Mouse (Mus musculus): ENCODE results near the gene Ano9. TPM values are rescaled to one million over a fixed set of nuclear protein-coding genes. Genes with fewer than 3 reads are reported as not detected.

Gene Ano9
- polyA plus RNA-seq, 2 experiments, result 0.27 to 0.30 TPM

DNA sequence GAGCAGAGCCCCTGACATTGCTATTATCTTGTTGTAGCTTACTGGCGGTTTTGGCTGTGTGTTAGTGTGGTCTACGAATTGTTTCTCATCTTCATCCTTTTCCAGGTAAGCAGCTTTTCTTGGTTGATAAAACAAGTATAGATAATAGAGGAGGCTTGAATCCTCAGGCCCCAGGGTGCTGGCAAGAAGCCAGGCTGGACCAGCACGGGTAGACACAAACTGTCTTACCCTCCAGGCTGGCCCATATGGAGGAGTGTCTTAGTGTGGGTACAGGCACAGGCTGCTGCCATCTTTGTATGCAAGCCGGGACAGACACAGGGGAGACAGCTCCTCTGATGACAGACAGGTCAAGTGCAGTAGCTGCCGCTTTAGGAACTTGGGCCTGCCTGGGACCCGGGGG is 29.4 kb upstream of the Ano9 start:
- H3K9ac ChIP-seq (replicated peaks), result peak overlapping the region; percentile 29; the same call in 1 of the 2 replicates

DNA sequence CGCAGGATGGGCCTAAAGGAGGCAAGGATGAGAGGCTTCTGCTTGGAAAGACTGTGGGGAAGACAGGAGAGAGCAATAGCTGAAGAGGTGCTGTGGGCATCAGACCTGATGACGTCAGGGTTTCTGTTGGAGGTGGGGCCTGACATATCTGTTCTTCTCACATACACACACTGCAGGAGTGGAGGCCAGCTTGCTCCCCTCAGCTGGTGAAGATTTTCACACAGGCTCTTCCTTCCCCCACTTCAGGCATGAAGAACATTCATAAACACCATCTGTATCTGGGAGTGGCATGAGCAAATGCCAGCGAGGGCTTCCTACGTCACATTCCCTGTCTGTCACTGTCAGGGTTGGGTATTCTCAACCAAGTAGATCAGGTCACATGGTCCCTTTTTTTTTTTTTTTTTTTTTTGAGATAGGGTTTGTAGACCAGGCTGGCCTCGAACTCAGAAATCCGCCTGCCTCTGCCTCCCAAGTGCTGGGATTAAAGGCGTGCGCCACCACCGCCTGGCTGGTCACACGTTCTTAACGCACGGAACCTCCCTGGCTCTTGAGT is 28.5 kb upstream of the Ano9 start:
- 71% methylated on average over 12 of the region's 12 CpGs for WGBS (ENCODE audit: insufficient replicate concordance)
- no peaks in the 10 kb centered on the region for H3K9me3 ChIP-seq (ENCODE audit: control insufficient read depth, low read length)
- peak overlapping the region; percentile 45 for H3K9ac ChIP-seq (replicated peaks)
- peaks cover 99% of the 10 kb centered on the region for H3K36me3 ChIP-seq (replicated peaks; ENCODE audit: control insufficient read depth, insufficient read depth, low read depth)
- H3K4me2 ChIP-seq (ENCODE audit: low read depth), result peak overlapping the region; percentile 49
- TF ChIP-seq EP300 (IDR thresholded peaks at IDR 0.05; ENCODE audit: low read depth), result no peak; the same call in 1 of the 2 replicates
- no peak for TF ChIP-seq CTCF (IDR thresholded peaks at IDR 0.05; ENCODE audit: low read depth)
- H3K27ac ChIP-seq, result peak overlapping the region; percentile 70
- H3K27me3 ChIP-seq (ENCODE audit: control insufficient read depth, insufficient read depth, low read length), result no peaks in the 10 kb centered on the region
- ATAC-seq (ENCODE audit: insufficient read depth), result peak; percentile 79
- no peak overlapping the region for H3K4me3 ChIP-seq (ENCODE audit: insufficient read depth in 1 of 2, low read depth in 2 of 2, low read length in 2 of 2)
- peaks cover 40 to 48% of the 10 kb centered on the region in 2 experiments for H3K4me1 ChIP-seq (replicated peaks; ENCODE audit: control insufficient read depth in 2 of 2, insufficient read depth in 2 of 2, low read length in 1 of 2)
- peak; percentile 66 to 79 (median 70) for DNase-seq (ENCODE audit: low read depth in 3 of 3, low spot score in 3 of 3)

More for the DNA sequence above, 29.4 kb upstream of the Ano9 start:
- Histone ChIP-seq H3K4me2 (ENCODE audit: low read depth) (peak overlapping the region; percentile 49), H3K27ac (peak overlapping the region; percentile 22), H3K4me1 (replicated peaks; ENCODE audit: control insufficient read depth in 2 of 2, insufficient read depth in 2 of 2, low read length in 1 of 2) (peaks cover 38 to 41% of the 10 kb centered on the region in 2 experiments), H3K27me3 (ENCODE audit: control insufficient read depth, insufficient read depth, low read length) (no peaks in the 10 kb centered on the region), H3K4me3 (ENCODE audit: insufficient read depth in 1 of 2, low read depth in 2 of 2, low read length in 2 of 2) (no peak overlapping the region), H3K9me3 (ENCODE audit: control insufficient read depth, low read length) (no peaks in the 10 kb centered on the region), H3K36me3 (replicated peaks; ENCODE audit: control insufficient read depth, insufficient read depth, low read depth) (peaks cover 99% of the 10 kb centered on the region)
- TF ChIP-seq CTCF (IDR thresholded peaks at IDR 0.05; ENCODE audit: low read depth) (no peak), EP300 (IDR thresholded peaks at IDR 0.05; ENCODE audit: low read depth) (peak; percentile 22; the same call in 1 of the 2 replicates)
- peak; percentile 27; the same call in 1 of the 2 replicates for ATAC-seq (ENCODE audit: insufficient read depth)
- 52% methylated on average over 6 of the region's 6 CpGs for WGBS (ENCODE audit: insufficient replicate concordance)
- DNase-seq (ENCODE audit: low read depth in 3 of 3, low spot score in 3 of 3), result no peak

DNA sequence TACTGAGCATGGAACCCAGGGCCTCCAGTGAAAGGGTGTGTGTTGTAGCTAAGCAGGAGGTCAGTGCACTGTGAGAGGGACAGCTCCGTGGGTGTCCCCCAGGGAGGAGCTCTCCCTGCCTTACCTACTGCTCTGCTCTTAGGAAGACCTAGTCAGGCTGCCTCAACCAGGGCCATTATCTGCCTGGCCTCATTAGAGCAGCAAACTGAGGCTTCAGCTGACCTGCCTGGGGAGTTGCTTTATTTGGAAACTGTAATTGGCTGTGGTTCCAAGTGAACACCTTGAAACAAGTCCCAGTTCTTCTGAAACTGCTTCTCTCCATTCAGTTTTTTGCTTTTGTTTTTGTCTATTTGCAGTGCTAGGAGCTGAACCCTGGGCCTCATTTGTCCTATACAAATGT is 27.8 kb upstream of the Ano9 start:
- no peak overlapping the region for H3K4me3 ChIP-seq (ENCODE audit: insufficient read depth in 1 of 2, low read depth in 2 of 2, low read length in 2 of 2)

DNA sequence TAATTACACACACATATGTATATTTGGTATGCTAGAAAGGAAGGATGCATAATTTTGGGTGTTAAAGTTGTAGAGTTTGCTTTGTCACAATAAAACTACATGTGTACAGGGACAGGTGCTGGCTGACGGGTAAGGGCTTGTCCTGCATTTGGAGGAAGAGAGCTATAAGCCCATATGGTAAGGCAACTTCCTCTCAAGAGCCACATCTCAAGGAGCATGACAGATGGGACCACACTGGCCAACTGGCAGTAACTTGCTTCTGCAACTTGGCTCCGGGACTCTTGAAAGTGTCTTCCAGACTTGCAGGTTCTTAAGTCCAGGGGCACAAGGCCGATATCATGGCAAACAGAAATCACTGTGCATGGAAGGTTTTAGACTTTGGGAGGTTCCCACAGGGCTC is 27.0 kb upstream of the Ano9 start:
- no peak overlapping the region for H3K4me3 ChIP-seq (ENCODE audit: insufficient read depth in 1 of 2, low read depth in 2 of 2, low read length in 2 of 2)
- DNase-seq (ENCODE audit: low read depth in 3 of 3, low spot score in 3 of 3) (no peak), ATAC-seq (ENCODE audit: insufficient read depth) (no peak)
- H3K4me2 ChIP-seq (ENCODE audit: low read depth), result 0 out of 2 replicates have a peak overlapping the region, but pooled peaks have one; percentile 11
- H3K36me3 ChIP-seq (replicated peaks; ENCODE audit: control insufficient read depth, insufficient read depth, low read depth), result peaks cover 99% of the 10 kb centered on the region
- H3K9me3 ChIP-seq (ENCODE audit: control insufficient read depth, low read length), result no peaks in the 10 kb centered on the region
- TF ChIP-seq EP300 (IDR thresholded peaks at IDR 0.05; ENCODE audit: low read depth) (no peak), CTCF (IDR thresholded peaks at IDR 0.05; ENCODE audit: low read depth) (no peak)
- 75% methylated on average over 3 of the region's 3 CpGs for WGBS (ENCODE audit: insufficient replicate concordance)
- H3K4me1 ChIP-seq (replicated peaks; ENCODE audit: control insufficient read depth in 2 of 2, insufficient read depth in 2 of 2, low read length in 1 of 2), result peaks cover 47 to 55% of the 10 kb centered on the region in 2 experiments
- H3K9ac ChIP-seq (replicated peaks), result no peak overlapping the region; the same call in 1 of the 2 replicates
- peak overlapping the region; percentile 70 for H3K27ac ChIP-seq
- H3K27me3 ChIP-seq (ENCODE audit: control insufficient read depth, insufficient read depth, low read length), result no peaks in the 10 kb centered on the region

More for the DNA sequence above, 27.8 kb upstream of the Ano9 start:
- ATAC-seq (ENCODE audit: insufficient read depth) (no peak), DNase-seq (ENCODE audit: low read depth in 3 of 3, low spot score in 3 of 3) (no peak)
- Histone ChIP-seq H3K9me3 (ENCODE audit: control insufficient read depth, low read length) (no peaks in the 10 kb centered on the region), H3K4me1 (replicated peaks; ENCODE audit: control insufficient read depth in 2 of 2, insufficient read depth in 2 of 2, low read length in 1 of 2) (peaks cover 44 to 53% of the 10 kb centered on the region in 2 experiments), H3K9ac (replicated peaks) (peak overlapping the region; percentile 45), H3K36me3 (replicated peaks; ENCODE audit: control insufficient read depth, insufficient read depth, low read depth) (peaks cover 99% of the 10 kb centered on the region), H3K4me2 (ENCODE audit: low read depth) (peak overlapping the region; percentile 38), H3K27ac (peak overlapping the region; percentile 70), H3K27me3 (ENCODE audit: control insufficient read depth, insufficient read depth, low read length) (no peaks in the 10 kb centered on the region)
- WGBS (ENCODE audit: insufficient replicate concordance), result 48% methylated on average over 1 of the region's 1 CpGs
- TF ChIP-seq CTCF (IDR thresholded peaks at IDR 0.05; ENCODE audit: low read depth) (no peak), EP300 (IDR thresholded peaks at IDR 0.05; ENCODE audit: low read depth) (no peak)

DNA sequence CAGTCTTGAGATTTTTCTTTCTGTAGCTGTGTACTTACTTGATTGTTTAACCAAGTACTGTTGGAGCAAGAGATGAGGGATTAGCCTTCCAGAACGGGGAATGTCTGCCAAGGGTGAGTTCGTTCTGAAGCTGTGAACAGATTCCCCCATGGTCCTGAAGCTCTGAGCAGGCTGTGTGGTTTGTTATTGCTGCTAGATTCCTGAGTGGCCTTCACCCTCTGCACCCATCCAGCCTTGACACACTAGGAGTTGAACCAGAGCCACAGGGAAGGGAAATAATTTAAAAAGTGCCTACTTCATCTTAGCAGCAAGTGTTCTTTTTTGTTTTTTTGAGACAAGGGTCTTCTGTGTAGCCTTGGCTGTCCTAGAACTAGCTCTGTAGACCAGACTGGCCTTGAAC is 26.3 kb upstream of the Ano9 start:
- Histone ChIP-seq H3K4me2 (ENCODE audit: low read depth) (no peak overlapping the region), H3K9me3 (ENCODE audit: control insufficient read depth, low read length) (no peaks in the 10 kb centered on the region), H3K4me1 (replicated peaks; ENCODE audit: control insufficient read depth in 2 of 2, insufficient read depth in 2 of 2, low read length in 1 of 2) (peaks cover 47 to 59% of the 10 kb centered on the region in 2 experiments), H3K27ac (peak overlapping the region; percentile 22; the same call in 1 of the 2 replicates), H3K27me3 (ENCODE audit: control insufficient read depth, insufficient read depth, low read length) (no peaks in the 10 kb centered on the region), H3K9ac (replicated peaks) (no peak overlapping the region), H3K4me3 (ENCODE audit: insufficient read depth in 1 of 2, low read depth in 2 of 2, low read length in 2 of 2) (no peak overlapping the region), H3K36me3 (replicated peaks; ENCODE audit: control insufficient read depth, insufficient read depth, low read depth) (peaks cover 100% of the 10 kb centered on the region)
- ATAC-seq (ENCODE audit: insufficient read depth), result no peak
- 89% methylated on average over 2 of the region's 2 CpGs for whole genome bisulfite sequencing (ENCODE audit: insufficient replicate concordance)
- TF ChIP-seq EP300 (IDR thresholded peaks at IDR 0.05; ENCODE audit: low read depth), result no peak
- TF ChIP-seq CTCF (IDR thresholded peaks at IDR 0.05; ENCODE audit: low read depth), result no peak
- DNase-seq (ENCODE audit: low read depth in 3 of 3, low spot score in 3 of 3), result no peak
